Mouse (Mus musculus) right cerebral cortex, postnatal 14 days (tissue): Measurements from ENCODE around the gene Slc16a11.
A peak's percentile ranks its signal among the peaks of the same experiment; 100 is the strongest.

ENCODE experiments used
- DNase-seq: peaks from one replicate; pipeline ENCODE4 v3.0.0; 2022

Slc16a11 gene

DNA sequence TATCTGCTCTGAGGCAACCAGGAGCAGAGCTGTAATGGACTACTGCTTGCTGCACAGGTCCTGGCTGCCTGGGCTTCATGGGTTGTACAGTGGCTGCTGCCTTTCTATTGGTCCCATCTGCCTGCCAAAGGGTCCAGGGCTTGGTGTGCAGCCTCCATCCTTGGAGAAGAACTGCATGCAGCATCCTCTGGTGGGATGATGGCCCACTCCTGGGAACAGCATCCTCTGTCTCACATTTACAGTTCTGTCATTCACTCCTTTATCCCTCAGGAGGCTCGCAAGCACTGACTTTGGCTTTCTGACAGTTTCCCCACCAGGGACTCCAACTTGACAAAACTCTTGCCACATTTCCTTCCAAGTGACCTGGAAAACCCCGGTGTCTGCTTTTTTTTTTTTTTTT is 5.8 kb upstream of the Slc16a11 start:
- DNase-seq = no peak

DNA sequence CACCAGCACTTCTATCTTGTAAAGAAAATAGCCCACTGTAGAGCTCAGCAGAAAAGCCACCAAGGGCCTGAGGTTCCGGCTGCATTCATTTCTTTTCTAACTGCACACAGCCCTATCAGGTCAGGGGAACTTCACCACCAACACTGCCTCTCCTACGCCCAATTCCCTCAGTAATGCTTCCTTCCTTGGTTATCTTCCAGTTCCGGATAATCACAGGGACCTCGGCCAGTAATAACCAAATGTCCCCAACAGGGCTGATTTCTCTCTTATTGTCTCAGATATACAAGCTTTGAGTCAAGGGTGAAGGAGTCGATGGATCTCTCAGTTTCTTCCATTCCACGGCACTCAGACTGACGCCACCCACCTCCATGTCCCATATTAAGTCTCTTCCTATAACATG is 5.3 kb upstream of the Slc16a11 start:
- DNase-seq = no peak

DNA sequence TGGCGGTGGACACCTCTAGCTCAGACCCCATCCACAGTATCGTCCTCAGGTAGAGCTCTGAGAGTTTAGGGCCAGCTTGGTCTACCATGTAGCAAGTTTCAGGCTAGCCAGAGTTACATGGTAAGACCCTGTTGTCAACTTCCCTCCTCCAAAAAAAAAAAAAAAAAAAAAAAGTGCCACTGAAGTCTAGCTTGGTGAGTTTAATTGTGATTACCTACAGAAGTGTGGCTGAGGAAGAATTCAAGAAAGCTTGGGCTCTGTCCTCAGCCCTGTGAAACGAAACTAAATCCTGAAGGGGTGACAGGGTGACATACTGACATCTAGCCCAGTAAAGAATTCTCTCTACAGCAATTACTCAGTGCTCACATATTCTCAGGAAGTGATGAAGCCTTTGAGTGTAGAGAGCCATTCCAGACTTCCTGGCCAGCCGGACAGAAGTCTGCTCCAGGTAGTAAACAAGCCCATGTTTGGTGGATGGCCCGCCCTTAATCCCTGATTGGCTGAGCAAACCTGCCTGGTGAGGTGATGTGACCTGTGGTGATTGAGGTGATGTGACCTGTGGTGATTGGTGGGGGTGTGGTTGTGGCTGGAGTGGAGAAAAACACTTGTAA is 3.7 kb upstream of the Slc16a11 start:
- no peak for DNase-seq

DNA sequence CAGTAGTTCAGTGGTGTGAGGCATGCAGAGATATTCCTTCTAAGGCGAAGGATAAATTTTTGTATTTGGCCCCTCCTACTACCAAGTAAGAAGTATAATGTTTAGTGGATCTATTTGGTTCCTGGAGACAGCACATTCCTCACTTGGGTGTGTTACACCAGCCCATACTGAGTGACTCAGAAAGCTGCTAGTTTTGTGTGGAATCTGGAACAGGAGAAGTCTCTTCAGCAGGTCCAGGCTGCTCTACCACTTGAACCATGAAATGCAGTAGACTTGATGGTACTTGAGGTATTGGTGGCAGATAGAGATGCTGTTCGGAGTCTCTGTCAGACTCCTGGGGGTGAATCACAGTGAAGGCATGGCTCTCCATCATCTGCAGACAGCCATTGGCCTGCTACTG is 1.9 kb upstream of the Slc16a11 start:
- DNase-seq = no peak

DNA sequence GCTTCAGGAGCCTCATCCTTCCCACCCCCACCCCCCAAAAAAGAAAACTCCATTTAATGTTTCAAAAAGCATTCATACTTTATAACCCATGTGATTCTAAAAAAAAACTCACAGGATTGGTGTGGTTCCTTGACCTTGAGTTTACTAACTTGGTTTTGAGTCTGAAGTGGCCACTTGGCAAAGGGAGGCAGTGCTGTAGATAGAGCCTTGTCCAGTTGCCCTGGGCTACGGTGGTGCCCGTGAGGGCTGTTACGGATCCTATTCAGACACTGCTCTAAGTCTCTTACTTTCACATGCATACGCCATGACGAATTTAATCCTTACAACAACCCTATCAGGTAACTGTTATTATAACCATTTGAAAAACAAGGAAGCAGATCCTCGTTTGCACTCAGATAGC is 580 bp upstream of the Slc16a11 start:
- no peak for DNase-seq

DNA sequence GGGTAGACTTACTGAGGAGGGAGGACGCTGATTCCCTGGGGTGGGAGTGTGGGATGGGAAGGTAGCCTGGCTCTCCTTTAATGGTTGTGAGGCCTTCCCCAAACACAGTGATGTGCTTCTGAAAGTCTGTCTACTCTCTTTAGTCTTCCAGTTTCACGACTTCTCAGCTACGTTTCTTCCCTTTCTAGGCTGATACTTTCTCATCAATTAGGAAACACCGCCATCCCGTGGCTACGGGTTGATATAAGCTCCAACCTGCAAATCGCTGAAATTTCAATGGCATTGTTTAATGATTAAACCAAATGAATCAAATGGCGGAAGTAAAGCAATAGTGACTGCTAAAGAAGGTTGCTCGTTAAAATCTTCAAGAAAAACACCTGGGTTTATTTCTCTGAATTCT is 344 bp downstream of the Slc16a11 start:
- no peak for DNase-seq

DNA sequence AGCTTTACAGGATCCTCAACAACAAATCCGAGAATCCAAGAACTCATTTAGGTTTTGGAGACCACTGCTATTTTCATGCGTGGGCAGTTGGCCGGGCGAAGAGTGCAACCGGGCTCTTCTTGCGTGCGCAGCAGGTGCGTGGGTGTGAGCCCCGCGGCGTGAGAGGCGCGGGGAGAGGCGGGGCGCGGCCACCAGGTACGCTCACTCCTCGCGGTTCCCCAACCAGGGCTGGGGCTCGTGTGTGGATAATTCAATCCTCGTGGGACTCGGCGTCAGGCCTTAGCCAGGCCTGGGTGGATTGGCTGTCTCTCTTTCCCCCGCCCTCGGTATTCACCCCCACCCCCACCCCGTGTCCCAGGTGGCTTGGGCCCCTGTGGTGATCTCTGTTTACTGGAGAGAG is 1.2 kb downstream of the Slc16a11 start:
- DNase-seq = peak; percentile 64

DNA sequence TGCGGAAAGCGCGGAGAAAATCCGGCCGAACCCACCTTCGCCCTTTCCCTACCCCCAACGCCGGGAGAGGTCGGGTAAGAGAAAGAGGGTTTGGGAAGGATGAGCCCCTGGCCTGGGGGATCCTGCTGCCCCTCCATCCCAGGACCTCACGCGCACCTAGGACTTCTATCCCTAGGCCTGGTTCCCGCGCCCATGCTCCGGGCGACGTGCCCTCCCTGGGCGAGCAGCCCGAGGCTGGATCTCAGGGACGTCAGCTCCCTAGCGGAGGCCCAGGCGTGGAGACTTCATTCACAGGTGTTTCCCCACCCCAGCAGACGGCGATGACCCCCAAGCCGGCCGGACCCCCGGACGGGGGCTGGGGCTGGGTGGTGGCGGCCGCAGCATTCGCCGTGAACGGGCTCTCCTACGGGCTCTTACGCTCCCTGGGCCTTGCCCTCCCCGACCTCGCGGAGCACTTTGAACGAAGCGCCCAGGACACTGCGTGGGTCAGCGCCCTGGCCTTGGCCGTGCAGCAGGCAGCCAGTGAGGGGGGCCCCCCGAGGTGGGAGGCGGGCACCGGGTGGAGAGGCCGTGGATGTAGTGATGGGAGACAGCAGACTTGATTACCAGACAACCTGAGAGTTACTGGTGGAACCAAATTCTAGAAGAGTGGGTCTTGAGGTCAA is 1.8 kb downstream of the Slc16a11 start:
- no peak for DNase-seq

DNA sequence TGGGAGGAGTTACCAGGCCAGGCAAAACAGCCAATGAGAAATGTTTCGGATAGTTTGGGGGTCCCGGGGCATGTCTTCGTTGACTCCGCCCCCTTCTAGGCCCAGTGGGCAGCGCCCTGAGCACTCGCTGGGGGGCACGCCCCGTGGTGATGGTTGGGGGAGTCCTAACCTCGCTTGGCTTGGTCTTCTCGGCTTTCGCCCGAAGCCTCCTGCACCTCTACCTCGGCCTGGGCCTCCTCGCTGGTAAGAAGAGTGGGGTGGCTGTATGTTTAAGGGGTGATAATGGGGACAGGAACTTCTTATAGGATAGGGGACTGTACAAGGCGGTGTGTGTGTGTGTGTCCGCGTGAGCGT is 2.3 kb downstream of the Slc16a11 start:
- DNase-seq = no peak

DNA sequence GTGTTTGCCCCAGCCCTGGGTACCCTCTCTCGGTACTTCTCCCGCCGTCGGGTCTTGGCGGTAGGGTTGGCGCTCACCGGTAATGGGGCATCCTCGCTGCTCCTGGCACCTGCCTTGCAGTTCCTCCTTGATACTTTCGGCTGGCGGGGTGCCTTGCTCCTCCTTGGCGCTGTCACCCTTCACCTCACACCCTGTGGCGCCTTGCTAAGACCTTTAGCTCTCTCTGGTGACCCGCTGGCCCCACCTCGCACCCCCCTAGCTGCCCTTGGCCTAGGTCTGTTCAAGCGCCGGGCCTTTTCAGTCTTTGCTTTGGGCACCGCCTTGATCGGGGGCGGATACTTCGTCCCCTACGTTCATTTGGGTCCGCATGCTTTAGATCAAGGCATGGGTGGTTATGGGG is 2.7 kb downstream of the Slc16a11 start:
- no peak for DNase-seq

DNA sequence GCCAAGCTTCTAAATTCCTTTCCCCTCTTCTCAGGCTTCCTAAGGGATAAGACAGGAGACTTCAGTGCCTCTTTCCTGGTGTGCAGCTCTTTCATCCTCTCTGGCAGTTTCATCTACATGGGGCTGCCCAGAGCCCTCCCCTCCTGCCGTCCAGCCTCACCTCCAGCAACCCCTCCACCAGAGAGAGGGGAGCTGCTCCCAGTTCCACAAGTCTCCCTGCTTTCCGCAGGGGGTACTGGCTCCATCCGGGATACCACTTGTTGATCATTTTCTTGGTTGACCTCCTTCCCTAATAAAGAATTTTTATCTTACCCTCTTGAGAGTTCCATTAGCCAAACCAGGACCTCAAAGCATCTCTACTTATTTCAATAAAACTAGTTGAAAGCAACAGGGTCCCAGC is 3.6 kb downstream of the Slc16a11 start:
- DNase-seq = no peak

DNA sequence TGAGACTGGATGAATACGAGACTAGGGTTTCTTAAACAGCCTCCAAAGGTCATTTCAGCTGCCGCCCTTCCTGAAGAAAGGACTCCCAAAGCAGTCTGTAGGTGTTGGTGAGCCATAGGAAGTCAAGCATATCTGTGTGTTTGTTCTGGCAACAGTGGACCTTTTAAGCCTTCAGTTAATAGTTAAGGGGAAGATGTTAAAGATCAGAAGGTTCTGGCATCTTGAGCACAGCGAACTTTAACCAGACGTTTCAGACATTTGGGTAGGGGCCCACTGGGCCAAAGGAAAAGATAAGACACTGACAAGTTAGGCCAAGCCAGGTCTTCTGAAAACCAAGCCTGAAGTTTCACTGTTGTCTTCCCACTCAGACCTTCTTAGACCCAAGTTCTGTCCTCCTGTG is 5.5 kb downstream of the Slc16a11 start:
- DNase-seq = no peak

DNA sequence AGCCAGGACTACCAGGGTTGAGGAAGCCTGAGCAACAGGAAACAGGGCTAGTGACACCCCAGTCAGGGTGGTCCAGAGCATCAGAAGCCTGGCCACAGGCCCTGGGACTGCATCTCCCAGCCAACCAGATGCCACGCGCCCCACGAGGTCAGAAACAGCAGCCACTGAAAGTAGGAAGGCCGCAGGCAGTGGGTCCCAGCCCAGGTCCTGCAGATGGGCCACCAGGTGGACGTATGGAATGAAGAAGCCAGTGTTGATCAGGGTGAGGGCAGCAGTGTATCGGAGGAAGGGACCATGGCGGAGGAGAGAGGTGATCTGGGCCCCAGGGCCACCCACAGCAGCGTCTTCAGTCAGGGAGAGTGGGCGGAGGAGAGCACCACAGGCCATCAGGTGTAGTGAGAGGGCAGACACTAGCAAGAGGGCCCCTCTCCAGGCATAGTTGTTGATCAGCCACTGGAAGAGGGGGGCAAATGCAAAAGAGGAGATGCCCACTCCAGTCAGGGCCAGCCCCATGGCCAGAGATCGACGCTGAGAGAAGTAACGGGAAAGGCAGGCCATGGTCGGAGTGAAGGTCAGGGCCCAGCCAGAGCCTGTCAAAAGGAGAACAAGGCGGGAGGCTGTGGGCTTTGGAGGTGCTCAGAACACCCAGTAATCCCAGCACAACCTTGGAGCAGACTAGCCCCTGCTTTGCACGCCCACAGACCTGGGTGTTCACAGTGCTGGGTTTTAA is 6.4 kb downstream of the Slc16a11 start:
- no peak for DNase-seq

DNA sequence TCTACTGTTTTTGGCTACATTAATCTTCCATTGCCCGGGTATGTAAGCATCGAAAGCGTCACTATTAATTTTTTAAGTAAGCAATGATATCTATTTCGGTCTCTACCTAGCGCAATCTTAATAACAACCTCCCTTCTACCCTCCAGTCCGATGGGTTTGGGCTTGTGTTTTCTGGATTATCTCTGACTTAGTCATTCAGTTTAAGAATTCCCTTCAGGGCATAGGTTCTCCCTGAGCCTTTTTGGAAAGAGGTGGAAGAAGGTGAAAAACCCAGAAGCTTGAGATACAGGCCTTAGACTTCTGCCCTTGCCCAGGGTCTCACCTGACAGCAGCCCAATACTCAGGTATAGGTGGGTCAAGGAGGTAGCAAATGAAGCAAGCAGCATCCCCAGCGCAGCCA is 7.3 kb downstream of the Slc16a11 start:
- no peak for DNase-seq

DNA sequence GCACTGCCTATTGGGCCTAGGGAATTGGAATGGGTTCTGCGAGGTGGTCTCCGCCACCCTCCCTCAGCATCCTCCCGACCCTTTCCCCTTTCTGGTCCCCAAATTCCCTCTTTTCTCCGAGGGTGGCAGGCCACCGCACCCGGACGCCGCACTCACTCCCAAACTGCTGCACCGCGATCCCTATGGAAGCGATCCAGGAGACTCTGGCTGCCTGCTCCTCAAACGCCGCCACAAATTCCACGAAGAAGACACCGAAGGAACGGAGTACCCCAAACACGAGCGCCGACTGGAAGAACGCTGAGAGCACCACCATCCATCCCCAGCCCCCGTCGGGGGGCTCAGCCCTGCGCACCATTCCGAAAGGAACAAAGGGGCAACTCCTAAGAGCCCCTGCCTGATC is 7.8 kb downstream of the Slc16a11 start:
- DNase-seq = no peak

DNA sequence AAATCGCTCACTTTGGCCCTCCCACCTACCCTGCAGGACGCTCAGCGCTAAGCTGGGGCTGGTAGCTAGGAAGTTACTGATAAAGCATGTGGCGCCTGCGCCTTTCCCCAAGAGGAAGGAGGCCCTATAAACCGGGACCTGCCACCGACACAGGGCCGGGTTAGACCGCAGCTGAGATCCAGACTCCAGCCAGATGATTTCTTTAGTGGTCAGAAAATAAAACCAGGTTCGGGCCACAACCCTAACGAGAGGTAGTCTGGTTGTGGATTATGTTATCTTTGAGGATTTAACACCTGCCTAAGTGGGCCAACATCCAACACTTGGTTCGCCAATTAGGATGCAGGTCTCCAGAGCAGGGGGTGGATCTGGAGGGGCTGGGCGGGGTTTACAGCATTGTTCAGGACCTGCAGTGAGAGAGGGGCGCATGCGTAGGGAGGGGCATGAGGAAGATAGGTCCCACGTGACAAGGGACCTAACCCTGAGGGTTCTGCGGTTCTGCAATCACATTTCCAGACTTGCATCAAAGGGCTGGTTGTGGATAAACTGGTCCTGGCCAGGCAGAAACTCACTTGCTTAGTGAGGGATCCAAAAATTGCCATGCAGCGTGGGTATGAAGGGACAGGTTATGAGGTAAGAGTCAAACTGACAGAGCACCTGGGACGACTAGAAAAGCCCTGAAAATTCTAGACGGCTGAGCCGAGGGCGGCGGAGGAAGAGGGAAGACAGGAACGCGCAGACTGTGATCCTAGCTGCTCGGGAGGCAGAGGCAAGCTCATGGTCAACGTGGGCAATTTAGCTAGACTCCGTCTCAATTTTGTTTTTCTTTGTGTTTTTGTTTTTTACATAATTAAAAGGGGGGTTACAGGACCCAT is 8.4 kb downstream of the Slc16a11 start, which contains the start of gene Slc16a13:
TSS of gene Slc16a13 (minus strand) at position 334 of the 872 bp plus-strand sequence.
- DNase-seq = peak; percentile 94

DNA sequence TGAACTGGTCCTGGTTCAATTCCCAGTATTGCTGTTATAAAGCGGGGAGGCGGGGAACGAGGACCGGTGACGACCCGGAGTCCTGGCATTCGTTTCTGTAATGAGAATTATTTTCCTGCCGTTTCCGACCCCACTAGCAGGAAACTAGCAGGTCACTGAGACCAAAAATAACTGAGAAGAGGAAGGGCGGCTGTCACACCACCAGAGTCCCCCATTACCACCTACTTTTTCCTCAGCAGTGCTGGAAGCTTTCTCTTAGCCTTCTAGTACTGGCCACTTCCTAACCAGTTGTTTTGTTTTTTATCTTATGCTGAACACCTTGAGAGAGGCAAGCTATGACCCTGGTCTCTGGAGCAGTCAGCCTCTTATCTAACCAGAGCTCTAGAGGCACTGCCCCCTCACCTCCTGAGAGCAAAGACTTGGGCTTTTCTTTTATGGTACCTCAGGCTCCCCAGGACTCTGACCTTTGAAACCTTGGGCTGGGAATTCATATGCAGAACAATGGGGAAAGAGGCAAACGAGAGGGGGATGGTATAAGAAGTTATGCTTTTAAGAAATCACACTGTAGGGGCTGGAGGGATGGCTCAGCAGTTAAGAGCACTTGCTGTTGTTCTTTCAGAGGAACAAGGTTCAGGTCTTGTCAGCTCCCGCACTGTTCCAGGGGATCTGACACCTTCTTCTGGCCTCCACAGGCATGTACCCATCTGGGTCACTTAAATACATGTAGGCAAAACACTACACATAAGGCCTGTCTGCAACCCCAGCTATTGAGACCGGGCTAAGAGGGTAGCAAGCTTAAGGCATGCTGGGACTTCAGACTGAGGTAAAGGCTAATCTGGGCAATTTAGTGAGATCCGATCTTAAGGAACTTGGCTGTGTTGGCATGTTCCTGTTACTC is 9.3 kb downstream of the Slc16a11 start:
- no peak for DNase-seq

DNA sequence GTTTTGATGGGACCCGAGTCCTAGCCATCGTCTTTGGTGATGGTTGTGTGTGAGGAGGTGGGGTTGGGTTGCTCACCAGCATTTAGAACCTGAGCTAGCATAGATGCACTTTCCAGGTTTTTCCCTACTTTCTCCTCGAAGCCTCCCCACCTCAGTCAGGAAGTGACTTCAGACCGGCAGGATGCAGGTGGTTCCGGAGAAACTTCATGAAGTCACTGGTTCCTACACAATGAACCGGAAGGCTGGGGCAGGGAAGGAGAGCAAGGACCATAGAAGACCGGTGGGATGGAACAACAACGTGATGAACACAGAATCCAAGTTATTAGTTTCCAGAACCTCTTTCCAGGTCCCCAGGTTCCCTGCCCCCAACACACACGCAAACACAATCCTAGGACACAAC is 11.2 kb downstream of the Slc16a11 start:
- DNase-seq = no peak

DNA sequence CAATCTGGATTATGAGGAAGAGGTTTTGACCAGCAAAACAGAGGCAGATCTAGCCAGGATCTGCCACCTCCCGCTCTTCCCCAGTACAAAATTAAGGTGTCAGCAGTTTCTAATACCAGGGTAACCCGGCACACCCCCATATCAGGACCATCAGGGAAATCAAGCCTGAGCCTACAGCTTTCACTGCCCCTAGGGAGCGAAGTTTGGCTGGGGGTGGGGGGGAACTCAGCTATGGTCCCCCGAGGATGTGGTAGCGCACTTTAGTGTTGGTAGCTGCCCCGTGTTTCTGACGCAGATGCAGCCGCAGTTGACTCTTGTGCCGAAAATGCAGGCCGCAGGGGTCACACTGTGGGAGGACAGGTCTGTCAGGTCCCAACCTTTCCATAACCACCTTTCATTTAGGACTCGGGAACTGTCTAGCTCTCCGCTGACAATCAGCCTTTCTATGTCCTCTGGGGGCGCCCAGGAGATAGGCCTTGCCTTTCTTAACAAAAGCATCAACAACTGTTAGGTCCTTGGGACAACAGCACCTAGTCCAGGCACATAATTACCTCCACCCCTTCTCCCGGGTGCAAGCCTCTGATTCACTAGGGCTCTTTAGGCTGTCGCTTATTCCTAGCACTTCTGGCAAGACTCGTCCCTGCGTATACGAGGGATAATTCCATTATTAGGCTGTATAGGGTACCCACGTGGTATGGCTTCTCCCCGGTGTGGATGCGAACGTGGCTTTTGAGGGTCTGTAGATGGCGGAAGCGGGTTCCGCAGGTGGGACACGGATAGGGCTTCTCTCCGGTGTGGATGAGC is 13.4 kb downstream of the Slc16a11 start:
- no peak for DNase-seq

DNA sequence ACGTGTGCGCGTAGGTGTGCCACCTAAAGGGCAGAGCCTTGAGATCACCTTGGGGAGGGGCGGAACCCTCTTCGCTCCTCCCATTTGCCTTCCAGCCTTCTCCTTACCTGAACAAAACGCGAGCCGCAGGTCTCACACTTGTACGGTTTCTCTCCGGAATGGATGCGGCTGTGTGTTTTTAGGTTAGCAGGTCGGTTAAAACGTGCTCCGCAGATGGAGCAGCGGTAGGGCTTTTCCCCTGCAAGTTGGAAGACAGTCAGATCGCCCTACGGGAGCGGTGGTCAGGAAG is 14.0 kb downstream of the Slc16a11 start:
- no peak for DNase-seq

DNA sequence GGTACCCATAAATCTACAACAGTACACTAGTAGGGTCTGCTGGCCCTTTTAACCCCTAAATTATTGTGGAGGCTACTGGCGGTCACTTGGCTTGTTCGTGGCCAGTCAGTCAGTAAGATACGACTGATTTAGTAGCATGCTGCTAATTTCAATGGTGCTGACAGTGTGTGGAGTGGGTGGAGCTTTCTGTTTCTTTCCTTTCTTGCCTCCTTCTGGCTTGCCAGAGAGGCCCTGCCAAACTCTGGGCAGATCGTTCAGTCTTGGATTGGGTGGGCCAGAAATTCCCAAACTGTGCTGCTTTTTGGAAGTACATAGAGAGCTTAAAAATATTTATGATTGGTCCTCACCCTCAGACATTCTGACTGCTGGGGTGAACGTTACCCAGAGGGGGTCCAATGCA is 14.6 kb downstream of the Slc16a11 start:
- no peak for DNase-seq
